Comparison of ENCODE assay signal across 33 mouse cellular contexts in the genomic region with DNA sequence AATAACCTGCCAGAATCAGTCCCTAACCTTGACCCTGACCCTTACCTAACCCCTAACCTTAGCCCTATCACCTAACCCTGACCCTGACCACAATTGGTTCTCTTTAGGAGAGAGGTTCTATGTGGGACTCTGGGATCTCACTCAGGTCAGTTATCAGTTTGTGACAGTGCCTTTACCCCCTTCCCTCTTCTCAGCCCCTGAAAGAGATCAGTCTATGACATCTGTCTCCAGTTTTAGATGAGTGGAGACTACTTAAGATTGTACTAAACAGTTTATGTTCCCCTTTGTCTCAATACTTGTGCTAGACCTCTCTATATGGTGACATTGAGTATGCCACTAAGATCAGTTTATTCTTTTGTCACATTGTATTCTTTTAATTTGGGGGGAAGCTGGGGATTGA. TPM values are rescaled to one million over a fixed set of nuclear protein-coding genes. Genes with fewer than 3 reads are reported as not detected.
DNase-seq lines count a peak whose midpoint lies in the region; ATAC-seq and TF ChIP-seq lines count a peak whose summit lies in the region.
"Had no signal": no experiment of that assay in that cellular context is flagged by ENCODE, and none has a peak within 500 bp of the region (broad histone marks: within the 10 kb centered on the region; RNA-seq: fewer than 3 reads in every experiment).

No protein-coding gene starts in this region.

- peak; percentile 94 to 96 for TF ChIP-seq EP300 in MEL (IDR thresholded peaks at IDR 0.05; ENCODE audit: low read depth in 1 of 2, low read length in 2 of 2)

- peaks cover 23 to 34% of the 10 kb centered on the region in 2 experiments for H3K36me3 ChIP-seq in MEL (ENCODE audit: control insufficient read depth in 1 of 2, insufficient read depth in 2 of 2, low read length in 2 of 2)
- H3K36me3 ChIP-seq in liver, embryonic 13.5 days: peaks cover 35% of the 10 kb centered on the region

- TF ChIP-seq CTCF in MEL (IDR thresholded peaks at IDR 0.05 in 2 of 3, conservative IDR thresholded peaks at IDR 0.05 in 1 of 3; ENCODE audit: control insufficient read depth in 1 of 3, insufficient read depth in 1 of 3, low read depth in 2 of 3, low read length in 3 of 3, poor library complexity in 1 of 3, severe bottlenecking in 1 of 3): no peak

- H3K27me3 ChIP-seq in MEL (ENCODE audit: control insufficient read depth in 1 of 2, insufficient read depth in 2 of 2, low read length in 2 of 2): no peaks in the 10 kb centered on the region
- H3K27me3 ChIP-seq in liver, embryonic 13.5 days: no peaks in the 10 kb centered on the region
- H3K27me3 ChIP-seq: forebrain, embryonic 12.5 days; hindbrain, embryonic 13.5 days; limb, embryonic 12.5 days; neural tube, embryonic 12.5 days had no signal

- no peaks in the 10 kb centered on the region for H3K9me3 ChIP-seq in MEL (replicated peaks; ENCODE audit: insufficient read depth, low read length)
- no peaks in the 10 kb centered on the region for H3K9me3 ChIP-seq in liver, embryonic 13.5 days (replicated peaks)
- H3K9me3 ChIP-seq: forebrain, embryonic 12.5 days; hindbrain, embryonic 13.5 days; limb, embryonic 12.5 days; midbrain, embryonic 10.5 days; neural tube, embryonic 12.5 days had no signal

- H3K27ac ChIP-seq in MEL (ENCODE audit: control insufficient read depth, low read depth, low read length): no peak overlapping the region; the same call in 1 of the 2 replicates
- H3K27ac ChIP-seq in liver, embryonic 13.5 days: peak overlapping the region; percentile 50
- H3K27ac ChIP-seq: forebrain, embryonic 12.5 days; hindbrain, embryonic 13.5 days; kidney, postnatal 0 days; left cerebral cortex, adult 2 months; limb, embryonic 12.5 days; macrophage; midbrain, embryonic 10.5 days; neural tube, embryonic 12.5 days had no signal

- no peak for TF ChIP-seq POLR2A in MEL (IDR thresholded peaks at IDR 0.05; ENCODE audit: control insufficient read depth in 1 of 2, insufficient read depth in 1 of 2, low read depth in 1 of 2, low read length in 2 of 2, poor library complexity in 1 of 2)

- no peak overlapping the region for H3K4me3 ChIP-seq in MEL (ENCODE audit: control insufficient read depth in 1 of 2, insufficient read depth in 1 of 2, low read depth in 2 of 2, low read length in 2 of 2)
- H3K4me3 ChIP-seq in liver, embryonic 13.5 days (replicated peaks): no peak overlapping the region
- H3K4me3 ChIP-seq: forebrain, embryonic 12.5 days; hindbrain, embryonic 13.5 days; left cerebral cortex, adult 2 months; limb, embryonic 12.5 days; midbrain, embryonic 10.5 days; myocyte; neural tube, embryonic 12.5 days had no signal

- peaks cover 9 to 14% of the 10 kb centered on the region in 2 experiments for H3K4me1 ChIP-seq in MEL (ENCODE audit: control insufficient read depth in 1 of 2, insufficient read depth in 2 of 2, low read length in 2 of 2)
- peaks cover 48% of the 10 kb centered on the region for H3K4me1 ChIP-seq in liver, embryonic 13.5 days (replicated peaks)
- H3K4me1 ChIP-seq: forebrain, embryonic 12.5 days; hindbrain, embryonic 13.5 days; limb, embryonic 12.5 days; midbrain, embryonic 10.5 days; neural tube, embryonic 12.5 days had no signal

- no peak overlapping the region for H3K9ac ChIP-seq in MEL (ENCODE audit: control insufficient read depth, low read depth, low read length, poor library complexity, severe bottlenecking)
- no peak overlapping the region for H3K9ac ChIP-seq in liver, embryonic 13.5 days
- H3K9ac ChIP-seq: forebrain, embryonic 12.5 days; hindbrain, embryonic 13.5 days; limb, embryonic 12.5 days; neural tube, embryonic 12.5 days had no signal

- H3K4me2 ChIP-seq in liver, embryonic 13.5 days: no peak overlapping the region
- H3K4me2 ChIP-seq: forebrain, embryonic 12.5 days; heart, embryonic 11.5 days; hindbrain, embryonic 13.5 days; limb, embryonic 12.5 days; neural tube, embryonic 12.5 days had no signal

- H3K79me2 ChIP-seq in MEL (ENCODE audit: control insufficient read depth, insufficient read depth, low read length, poor library complexity): no peaks in the 10 kb centered on the region

- intact Hi-C loops in gastrocnemius, postnatal 36 days (cut with DNase I): no loop called here

- peak; percentile 87 for ATAC-seq in liver, embryonic 13.5 days (ENCODE audit: low read depth)
- ATAC-seq in megakaryocyte progenitor cell, adult 5-6 weeks (replicated peaks; ENCODE audit: poor library complexity): peak; percentile 73
- ATAC-seq in granulocyte monocyte progenitor cell, adult 5-6 weeks (replicated peaks; ENCODE audit: poor library complexity, severe bottlenecking): no peak
- ATAC-seq: CD4-positive, CD25-positive, alpha-beta regulatory T cell, adult 4 months; intestine, embryonic 16.5 days; midbrain, embryonic 16.5 days had no signal

- peak; percentile 82 for DNase-seq in MEL (ENCODE audit: low read depth, low spot score)
- peak; percentile 37 for DNase-seq in c-Kit-positive CD71-positive TER-119-positive erythroid progenitor cells, embryonic 14.5 days (ENCODE audit: low spot score)
- peak; percentile 33 for DNase-seq in liver, embryonic 13.5 days
- no peak for DNase-seq in gastrocnemius, postnatal 36 days
- DNase-seq in Muller cell, postnatal 12 days (ENCODE audit: inconsistent ontology term): no peak
- DNase-seq: adrenal gland, adult 8-10 months; cerebellum, adult 11 months; cerebellum, adult 9-10 months; gastrocnemius, postnatal 10 days; heart, adult 18-20 months; heart, postnatal 4 days; kidney, adult 8-10 months; lung, adult 2 months; lung, postnatal 10 days; right cerebral cortex, adult 18-20 months; spleen, adult 18-20 months; thymus, adult 2 months; thymus, postnatal 4 days had no signal

- no peak for TF ChIP-seq RAD21 in MEL (IDR thresholded peaks at IDR 0.05; ENCODE audit: low read depth, low read length)

TF ChIP-seq in MEL, 35 proteins besides CTCF, POLR2A, EP300 and RAD21:
- TF ChIP-seq HCFC1 (IDR thresholded peaks at IDR 0.05; ENCODE audit: low read depth, low read length): no peak
- TF ChIP-seq BHLHE40 (IDR thresholded peaks at IDR 0.05; ENCODE audit: borderline replicate concordance, low read depth, low read length): no peak
- TF ChIP-seq TAL1 (IDR thresholded peaks at IDR 0.05; ENCODE audit: low read length): peak; percentile 94
- TF ChIP-seq ELF1 (IDR thresholded peaks at IDR 0.05; ENCODE audit: low read depth, low read length): no peak
- no peak for TF ChIP-seq NELFE (IDR thresholded peaks at IDR 0.05; ENCODE audit: low read depth, low read length)
- TF ChIP-seq TBP (IDR thresholded peaks at IDR 0.05; ENCODE audit: low read depth, low read length): peak; percentile 50; the same call in 1 of the 2 replicates
- TF ChIP-seq CHD2 (IDR thresholded peaks at IDR 0.05; ENCODE audit: low read length): no peak
- TF ChIP-seq NRF1 (IDR thresholded peaks at IDR 0.05; ENCODE audit: insufficient read depth, low read depth, low read length, poor library complexity, severe bottlenecking): no peak
- TF ChIP-seq ETS1 (IDR thresholded peaks at IDR 0.05; ENCODE audit: low read depth, low read length): peak; percentile 66
- TF ChIP-seq GATA1 (IDR thresholded peaks at IDR 0.05; ENCODE audit: low read depth, low read length): peak; percentile 86
- TF ChIP-seq MYB (IDR thresholded peaks at IDR 0.05; ENCODE audit: low read depth, low read length): no peak
- TF ChIP-seq E2F4 (IDR thresholded peaks at IDR 0.05; ENCODE audit: borderline replicate concordance, low read depth, low read length): no peak
- TF ChIP-seq GABPA (IDR thresholded peaks at IDR 0.05; ENCODE audit: low read depth, low read length): no peak
- 0 out of 2 replicates have a peak, but pooled peaks have one; percentile 9 for TF ChIP-seq MXI1 (IDR thresholded peaks at IDR 0.05; ENCODE audit: low read depth, low read length)
- TF ChIP-seq USF1 (IDR thresholded peaks at IDR 0.05; ENCODE audit: low read depth, low read length): no peak
- peak; percentile 76 for TF ChIP-seq RCOR1 (IDR thresholded peaks at IDR 0.05; ENCODE audit: low read depth, low read length)
- peak; percentile 94 for TF ChIP-seq TCF12 (IDR thresholded peaks at IDR 0.05; ENCODE audit: low read depth, low read length)
- no peak for TF ChIP-seq MAFK (IDR thresholded peaks at IDR 0.05; ENCODE audit: borderline replicate concordance, low read depth, low read length)
- TF ChIP-seq SIN3A (IDR thresholded peaks at IDR 0.05; ENCODE audit: low read length): peak; percentile 28; the same call in 1 of the 2 replicates

RNA-seq across cellular contexts. Expression of a gene that starts 17.4 kb away (rescaled TPM):
- 42.6 and 52.8 TPM in 2 replicates for total RNA-seq in MEL (2012; rRNA removed)
- 10 to 100 TPM in 1 of 2 experiments, not detected in 1; 43.1 TPM for polyA plus RNA-seq in MEL (2012; ENCODE audit: insufficient read depth in 1 of 2, insufficient read length in 2 of 2, low read depth in 1 of 2, low replicate concordance in 2 of 2, missing spikeins in 1 of 2)
- 21.6 and 28.3 TPM in 2 replicates for polyA plus RNA-seq in liver, embryonic 13.5 days (2015; fragmentation: Nextera tagmentation; extraction: Ambion mirVana)
- total RNA-seq in megakaryocyte progenitor cell, adult 5-6 weeks (2015): 32.9 and 40.2 TPM in 2 replicates
- total RNA-seq in megakaryocyte progenitor cell, adult 5-6 weeks (2017): 31.1 and 56.3 TPM in 2 replicates
- total RNA-seq in gastrocnemius, postnatal 36 days (2021): 10 to 100 TPM; 43.5 to 49.9 TPM
- total RNA-seq in granulocyte monocyte progenitor cell, adult 5-6 weeks (2014; fragmentation: Nextera tagmentation): 26.6 and 41.7 TPM in 2 replicates
- 32.9 and 41.9 TPM in 2 replicates for total RNA-seq in granulocyte monocyte progenitor cell, adult 5-6 weeks (2017)

RNA-seq across cellular contexts. Expression of a gene that starts 37.7 kb away (rescaled TPM):
- total RNA-seq in MEL (2012; rRNA removed): 0.12 TPM in 1 of 2 replicates, not detected in the other
- polyA plus RNA-seq in MEL (2012; ENCODE audit: insufficient read depth in 1 of 2, insufficient read length in 2 of 2, low read depth in 1 of 2, low replicate concordance in 2 of 2, missing spikeins in 1 of 2): under 1 TPM in 1 of 2 experiments, not detected in 1; 0.15 TPM
- not detected in 2 replicates for polyA plus RNA-seq in liver, embryonic 13.5 days (2015; fragmentation: Nextera tagmentation; extraction: Ambion mirVana)
- 0.15 and 0.17 TPM in 2 replicates for total RNA-seq in megakaryocyte progenitor cell, adult 5-6 weeks (2015)
- 0.12 and 0.30 TPM in 2 replicates for total RNA-seq in megakaryocyte progenitor cell, adult 5-6 weeks (2017)
- total RNA-seq in gastrocnemius, postnatal 36 days (2021): under 1 TPM; 0.26 to 0.44 TPM
- total RNA-seq in granulocyte monocyte progenitor cell, adult 5-6 weeks (2014; fragmentation: Nextera tagmentation): 0.37 TPM in 1 of 2 replicates, not detected in the other
- total RNA-seq in granulocyte monocyte progenitor cell, adult 5-6 weeks (2017): not detected in 2 replicates
- total RNA-seq: heart, postnatal 4 days had no signal
- polyA plus RNA-seq: macrophage, myocyte had no signal

Comparison
In these comparisons a context has a peak if more than half of its experiments do, and no peak if none do; other contexts are left out.
1. DNase-seq: peak in MEL (single experiment), c-Kit-positive CD71-positive TER-119-positive erythroid progenitor cells, embryonic 14.5 days (single experiment) and liver, embryonic 13.5 days (single experiment); none in gastrocnemius, postnatal 36 days (0 of 2) and Muller cell, postnatal 12 days (single experiment).